Mouse (Mus musculus) regulatory T cell (primary cell): ENCODE measurements around the gene Rbx1.
"Not testable (repeated sequence)": the region's sequence is repeated elsewhere in the genome, so short reads cannot be mapped to it uniquely, and the experiment has no call there.

Source experiments
- in situ Hi-C: fragments of 300-600 bp; cut with MboI, MseI; formaldehyde crosslinking; loops from one replicate; pipeline ENCODE4 v1.15.1; 2025; ENCODE audit warnings: high pct_unique_total_duplicates

Gene Rbx1

GRCm38 (mm10) chr15:81465901-81466737 lies at the start of gene Rbx1:
Rbx1 (plus strand) TSS chr15:81466296.
- in situ Hi-C loops = loop anchor here (10.0 kb wide), 1 partner anchor 119 kb away; the partner anchor contains the start of gene Ep300

GRCm38 (mm10) chr15:81416763-81417310 lies 49.3 kb upstream of the Rbx1 start:
- in situ Hi-C loops = not testable (repeated sequence)

- in situ Hi-C loops = no loop called here
Measured at GRCm38 (mm10) chr15:81418065-81418464, 48.0 kb upstream of the Rbx1 start.

- in situ Hi-C loops = no loop called here
Measured at GRCm38 (mm10) chr15:81421454-81421853, 44.6 kb upstream of the Rbx1 start.

- in situ Hi-C loops = no loop called here
Measured at GRCm38 (mm10) chr15:81422156-81422681, 43.9 kb upstream of the Rbx1 start.

- in situ Hi-C loops = no loop called here
Measured at GRCm38 (mm10) chr15:81425311-81425710, 40.8 kb upstream of the Rbx1 start.

- in situ Hi-C loops = no loop called here
Measured at GRCm38 (mm10) chr15:81427947-81428346, 38.1 kb upstream of the Rbx1 start.

- in situ Hi-C loops = no loop called here
Measured at GRCm38 (mm10) chr15:81431195-81431594, 34.9 kb upstream of the Rbx1 start.

- in situ Hi-C loops = no loop called here
Measured at GRCm38 (mm10) chr15:81438345-81438744, 27.8 kb upstream of the Rbx1 start.

GRCm38 (mm10) chr15:81439236-81439635 lies 26.9 kb upstream of the Rbx1 start:
- in situ Hi-C loops = no loop called here

- in situ Hi-C loops = no loop called here
Measured at GRCm38 (mm10) chr15:81448463-81448862, 17.6 kb upstream of the Rbx1 start.

- in situ Hi-C loops = loop anchor here (10.0 kb wide), 1 partner anchor 123 kb away; the partner anchor contains the start of gene Ep300
Measured at GRCm38 (mm10) chr15:81461523-81461922, 4.6 kb upstream of the Rbx1 start.

- in situ Hi-C loops = loop anchor here (10.0 kb wide), 1 partner anchor 120 kb away; the partner anchor contains the start of gene Ep300
Measured at GRCm38 (mm10) chr15:81465016-81465660, 958 bp upstream of the Rbx1 start.

- in situ Hi-C loops = loop anchor here (10.0 kb wide), 1 partner anchor 118 kb away; the partner anchor contains the start of gene Ep300
Measured at GRCm38 (mm10) chr15:81466738-81467113, 630 bp downstream of the Rbx1 start.

GRCm38 (mm10) chr15:81470735-81471134 lies 4.6 kb downstream of the Rbx1 start:
- in situ Hi-C loops = no loop called here

GRCm38 (mm10) chr15:81472256-81472655 lies 6.2 kb downstream of the Rbx1 start:
- in situ Hi-C loops = no loop called here

GRCm38 (mm10) chr15:81475654-81476053 lies 9.6 kb downstream of the Rbx1 start:
- in situ Hi-C loops = no loop called here

GRCm38 (mm10) chr15:81476597-81476996 lies 10.5 kb downstream of the Rbx1 start:
- in situ Hi-C loops = no loop called here

- in situ Hi-C loops = no loop called here
Measured at GRCm38 (mm10) chr15:81479446-81480213, 13.5 kb downstream of the Rbx1 start.

- in situ Hi-C loops = not testable (repeated sequence)
Measured at GRCm38 (mm10) chr15:81480284-81480683, 14.2 kb downstream of the Rbx1 start.

GRCm38 (mm10) chr15:81480977-81481379 lies 14.9 kb downstream of the Rbx1 start:
- in situ Hi-C loops = no loop called here
